Mouse (Mus musculus): Measurements from ENCODE around the gene 4930451I11Rik. TPM values are rescaled to one million over a fixed set of nuclear protein-coding genes. Genes with fewer than 3 reads are reported as not detected.
A peak's percentile ranks its signal among the peaks of the same experiment; 100 is the strongest.

Gene 4930451I11Rik
- total and polyA plus RNA-seq, 3 experiments, result not detected

- Histone ChIP-seq H3K79me2 (ENCODE audit: control insufficient read depth, insufficient read depth, low read length, poor library complexity) (no peaks in the 10 kb centered on the region), H3K9me3 (replicated peaks; ENCODE audit: insufficient read depth, low read length) (no peaks in the 10 kb centered on the region), H3K9ac (ENCODE audit: control insufficient read depth, low read depth, low read length, poor library complexity, severe bottlenecking) (peak overlapping the region; percentile 76), H3K27me3 (ENCODE audit: control insufficient read depth in 1 of 2, insufficient read depth in 2 of 2, low read length in 2 of 2) (no peaks in the 10 kb centered on the region; a peak in 1 of 4 replicates), H3K4me3 (ENCODE audit: control insufficient read depth in 1 of 2, insufficient read depth in 1 of 2, low read depth in 2 of 2, low read length in 2 of 2) (peak overlapping the region; percentile 66 to 88), H3K36me3 (ENCODE audit: control insufficient read depth in 1 of 2, insufficient read depth in 2 of 2, low read length in 2 of 2) (no peaks in the 10 kb centered on the region), H3K27ac (ENCODE audit: control insufficient read depth, low read depth, low read length) (peak overlapping the region; percentile 62), H3K4me1 (ENCODE audit: control insufficient read depth in 1 of 2, insufficient read depth in 2 of 2, low read length in 2 of 2) (0 out of 4 replicates have a peak, but pooled peaks cover 0 to 4% of the 10 kb centered on the region in 2 experiments)
- DNase-seq (ENCODE audit: low read depth, low spot score), result peak; percentile 97
- TF ChIP-seq ZNF384 (IDR thresholded peaks at IDR 0.05; ENCODE audit: low read depth, low read length), result no peak
- TF ChIP-seq USF2 (IDR thresholded peaks at IDR 0.05; ENCODE audit: borderline replicate concordance in 1 of 2, insufficient read depth in 1 of 2, low read depth in 1 of 2, low read length in 2 of 2), result no peak
- no peak for TF ChIP-seq MAX (IDR thresholded peaks at IDR 0.05; ENCODE audit: low read length)
- TF ChIP-seq GABPA (IDR thresholded peaks at IDR 0.05; ENCODE audit: low read depth, low read length), result no peak
- no peak for TF ChIP-seq JUND (IDR thresholded peaks at IDR 0.05; ENCODE audit: low read depth, low read length)
- no peak; the same call in 1 of the 2 replicates for TF ChIP-seq CHD2 (IDR thresholded peaks at IDR 0.05; ENCODE audit: low read length)
- peak; percentile 56; the same call in 1 of the 2 replicates for TF ChIP-seq MAZ (IDR thresholded peaks at IDR 0.05; ENCODE audit: low read depth, low read length)
- TF ChIP-seq TBP (IDR thresholded peaks at IDR 0.05; ENCODE audit: low read depth, low read length), result peak; percentile 70
- TF ChIP-seq ZKSCAN1 (IDR thresholded peaks at IDR 0.05; ENCODE audit: low read depth, low read length), result no peak
- TF ChIP-seq BHLHE40 (IDR thresholded peaks at IDR 0.05; ENCODE audit: borderline replicate concordance, low read depth, low read length), result no peak
- no peak for TF ChIP-seq TAL1 (IDR thresholded peaks at IDR 0.05; ENCODE audit: low read length)
- TF ChIP-seq ELF1 (IDR thresholded peaks at IDR 0.05; ENCODE audit: low read depth, low read length), result peak; percentile 72
- TF ChIP-seq MEF2A (IDR thresholded peaks at IDR 0.05; ENCODE audit: extremely low read depth, insufficient replicate concordance, low read depth, low read length, poor library complexity, severe bottlenecking), result no peak
- peak; percentile 90 for TF ChIP-seq ZC3H11A (IDR thresholded peaks at IDR 0.05; ENCODE audit: low read depth, low read length)
- TF ChIP-seq RAD21 (IDR thresholded peaks at IDR 0.05; ENCODE audit: low read depth, low read length), result peak; percentile 85
- peak; percentile 61 for TF ChIP-seq NELFE (IDR thresholded peaks at IDR 0.05; ENCODE audit: low read depth, low read length)
- no peak for TF ChIP-seq TCF12 (IDR thresholded peaks at IDR 0.05; ENCODE audit: low read depth, low read length)
- TF ChIP-seq HCFC1 (IDR thresholded peaks at IDR 0.05; ENCODE audit: low read depth, low read length), result peak; percentile 71; the same call in 1 of the 2 replicates
- peak; percentile 67; the same call in 1 of the 2 replicates for TF ChIP-seq MXI1 (IDR thresholded peaks at IDR 0.05; ENCODE audit: low read depth, low read length)
- TF ChIP-seq CHD1 (IDR thresholded peaks at IDR 0.05; ENCODE audit: low read depth, low read length), result peak; percentile 97
- no peak for TF ChIP-seq EP300 (IDR thresholded peaks at IDR 0.05; ENCODE audit: low read depth in 1 of 2, low read length in 2 of 2)
- TF ChIP-seq SMC3 (IDR thresholded peaks at IDR 0.05; ENCODE audit: low read depth, low read length), result peak; percentile 98
- TF ChIP-seq CTCF (IDR thresholded peaks at IDR 0.05 in 2 of 3, conservative IDR thresholded peaks at IDR 0.05 in 1 of 3; ENCODE audit: control insufficient read depth in 1 of 3, insufficient read depth in 1 of 3, low read depth in 2 of 3, low read length in 3 of 3, poor library complexity in 1 of 3, severe bottlenecking in 1 of 3), result peak; percentile 63 to 94 (median 93)
- TF ChIP-seq ZMIZ1 (IDR thresholded peaks at IDR 0.05; ENCODE audit: low read depth, low read length), result 0 out of 2 replicates have a peak, but pooled peaks have one; percentile 32
- no peak for TF ChIP-seq MAFK (IDR thresholded peaks at IDR 0.05; ENCODE audit: borderline replicate concordance, low read depth, low read length)
- no peak for TF ChIP-seq GATA1 (IDR thresholded peaks at IDR 0.05; ENCODE audit: low read depth, low read length)
- peak; percentile 61; the same call in 1 of the 2 replicates for TF ChIP-seq MYC (IDR thresholded peaks at IDR 0.05; ENCODE audit: low read depth, low read length)
- no peak for TF ChIP-seq E2F4 (IDR thresholded peaks at IDR 0.05; ENCODE audit: borderline replicate concordance, low read depth, low read length)
- TF ChIP-seq USF1 (IDR thresholded peaks at IDR 0.05; ENCODE audit: low read depth, low read length), result no peak
- no peak for TF ChIP-seq ETS1 (IDR thresholded peaks at IDR 0.05; ENCODE audit: low read depth, low read length)
- no peak for TF ChIP-seq NRF1 (IDR thresholded peaks at IDR 0.05; ENCODE audit: insufficient read depth, low read depth, low read length, poor library complexity, severe bottlenecking)
- no peak for TF ChIP-seq KAT2A (conservative IDR thresholded peaks at IDR 0.05; ENCODE audit: low read depth, low read length)
- no peak for TF ChIP-seq POLR2AphosphoS2 (IDR thresholded peaks at IDR 0.05; ENCODE audit: low read length)
- no peak for TF ChIP-seq MYB (IDR thresholded peaks at IDR 0.05; ENCODE audit: low read depth, low read length)
- no peak for TF ChIP-seq RCOR1 (IDR thresholded peaks at IDR 0.05; ENCODE audit: low read depth, low read length)
- no peak for TF ChIP-seq POLR2AphosphoS5 (IDR thresholded peaks at IDR 0.05; ENCODE audit: borderline replicate concordance, low read depth, low read length)
- peak; percentile 92 for TF ChIP-seq SIN3A (IDR thresholded peaks at IDR 0.05; ENCODE audit: low read length)
Measured at GRCm38 (mm10) chr7:126832036-126832598, 678 bp upstream of the 4930451I11Rik start.

Data from MEL (cell line).